Mouse (Mus musculus): Measurements from ENCODE around the gene Zfp296.

The Zfp296 gene

DNA sequence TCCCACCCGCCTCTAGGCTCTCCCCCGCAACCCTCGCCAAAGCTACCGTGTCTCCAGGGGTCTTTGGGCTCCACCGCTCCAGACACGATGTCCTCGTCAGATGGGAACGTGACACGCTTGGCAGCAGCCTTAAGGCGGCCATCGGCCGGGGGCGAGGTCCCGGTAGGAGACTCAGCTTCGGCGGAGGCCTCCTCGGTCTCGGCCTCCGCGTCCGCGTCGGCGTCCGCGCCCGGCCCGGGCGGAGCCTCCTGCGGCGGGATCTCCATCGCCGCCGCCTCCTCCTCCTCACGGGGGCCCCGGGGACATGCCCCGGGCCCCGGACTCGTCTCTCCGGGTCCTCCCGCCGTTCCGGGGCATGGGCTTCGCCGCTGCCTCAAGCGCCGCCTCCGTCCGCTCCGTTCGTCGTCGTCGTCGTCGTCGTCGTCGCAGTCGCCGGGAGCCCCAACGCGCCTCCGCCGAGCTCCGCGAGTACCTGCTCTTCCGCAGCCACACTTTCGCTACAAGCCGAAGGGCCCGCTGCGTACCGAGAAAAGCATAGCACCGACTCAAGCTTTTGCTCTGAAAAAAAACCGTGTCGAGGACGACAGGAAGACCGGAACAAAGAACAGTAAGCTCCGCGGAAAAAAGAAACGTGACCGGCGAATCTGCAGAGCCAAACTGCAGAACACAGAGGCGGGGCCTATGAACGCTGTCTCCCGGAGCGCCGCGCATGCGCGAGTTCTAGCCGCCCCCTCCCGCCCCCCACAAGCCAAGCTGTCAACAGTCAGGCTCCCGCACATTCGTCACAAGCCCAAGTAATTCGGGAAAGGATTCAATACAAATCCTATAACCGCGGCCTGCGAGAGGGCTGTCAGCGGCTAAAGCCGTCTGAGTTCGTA, 15.1 kb upstream of the Zfp296 start:
- DNase-seq (ENCODE audit: low read depth, low spot score): peak; percentile 98

DNA sequence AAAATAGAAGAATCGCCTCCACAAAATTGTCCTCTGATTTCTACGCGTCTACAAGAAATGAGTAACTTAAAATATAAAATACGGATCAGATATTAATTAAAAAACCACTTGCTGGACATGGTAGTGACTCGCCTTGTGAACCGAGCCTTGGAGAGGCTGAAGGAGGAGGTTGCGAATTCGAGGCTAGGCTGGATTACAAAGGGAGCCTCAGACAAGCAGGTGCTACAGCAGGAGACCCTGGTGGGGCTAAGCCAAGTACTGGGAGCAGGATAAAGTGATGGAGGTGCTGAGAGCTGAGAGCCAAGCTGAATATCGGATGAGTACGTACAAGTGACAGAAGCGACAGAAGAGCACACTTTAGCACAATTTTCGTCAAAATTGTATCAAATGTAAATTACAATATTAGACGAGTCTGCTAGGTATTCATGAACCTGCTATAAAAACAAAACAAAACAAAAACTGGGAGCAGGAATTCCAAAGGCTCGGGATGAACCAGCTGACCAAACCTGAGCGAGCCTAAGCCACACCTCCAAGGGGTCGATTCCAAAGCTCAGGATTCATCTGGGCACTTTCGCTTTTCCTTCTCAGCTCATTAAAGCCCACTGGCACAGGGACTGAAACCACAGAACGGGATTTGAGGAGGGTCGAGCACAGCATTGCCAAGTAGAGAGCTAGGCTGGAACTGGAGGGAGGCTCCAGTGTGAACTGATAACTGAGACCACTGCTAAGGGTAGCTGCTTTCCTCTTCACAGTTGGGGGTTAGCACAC, 14.3 kb upstream of the Zfp296 start, which contains the start of gene Ppp1r37:
Gene Ppp1r37 (minus strand): TSS at position 434 of the 768 bp plus-strand sequence.
- DNase-seq (ENCODE audit: low read depth, low spot score): peak; percentile 46

DNA sequence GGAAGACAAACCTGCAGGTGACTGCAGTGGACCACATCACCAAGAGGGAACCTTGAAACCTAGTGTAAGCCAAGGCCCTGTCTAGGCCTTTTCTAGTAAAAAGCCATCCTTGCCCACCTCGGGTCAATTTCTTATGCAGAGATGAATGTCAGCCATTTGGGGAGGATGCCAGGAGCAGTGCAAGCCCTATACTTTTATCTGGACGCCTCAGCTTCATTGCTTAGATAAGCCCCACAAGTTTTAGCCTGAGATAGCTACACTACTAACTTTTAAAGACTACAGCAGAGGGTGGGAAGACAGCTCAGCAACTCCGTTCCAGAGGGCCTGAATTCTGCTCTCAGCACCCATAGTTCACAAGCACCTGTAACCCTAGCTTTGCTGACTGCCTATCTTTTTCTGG, 13.2 kb upstream of the Zfp296 start:
- DNase-seq (ENCODE audit: low read depth, low spot score): no peak

DNA sequence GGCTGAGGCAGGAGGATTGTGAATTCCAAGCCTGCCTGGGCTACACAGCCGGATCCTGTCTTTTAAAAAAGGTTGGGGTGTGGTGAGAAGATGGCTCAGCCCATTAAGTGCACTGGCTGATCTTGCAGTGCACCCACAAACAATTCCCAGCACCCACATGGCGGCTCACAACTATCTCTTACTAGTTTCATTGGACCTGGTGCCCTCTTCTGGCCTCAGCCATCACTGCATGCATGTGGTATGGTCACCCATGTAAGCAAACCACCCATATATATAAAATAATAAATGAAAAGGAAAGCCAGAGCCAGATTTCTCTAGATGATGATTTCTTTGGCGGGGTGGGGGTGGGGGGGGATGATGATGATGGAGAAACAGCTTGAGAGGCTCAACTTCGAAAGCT, 12.6 kb upstream of the Zfp296 start:
- DNase-seq (ENCODE audit: low read depth, low spot score): no peak

DNA sequence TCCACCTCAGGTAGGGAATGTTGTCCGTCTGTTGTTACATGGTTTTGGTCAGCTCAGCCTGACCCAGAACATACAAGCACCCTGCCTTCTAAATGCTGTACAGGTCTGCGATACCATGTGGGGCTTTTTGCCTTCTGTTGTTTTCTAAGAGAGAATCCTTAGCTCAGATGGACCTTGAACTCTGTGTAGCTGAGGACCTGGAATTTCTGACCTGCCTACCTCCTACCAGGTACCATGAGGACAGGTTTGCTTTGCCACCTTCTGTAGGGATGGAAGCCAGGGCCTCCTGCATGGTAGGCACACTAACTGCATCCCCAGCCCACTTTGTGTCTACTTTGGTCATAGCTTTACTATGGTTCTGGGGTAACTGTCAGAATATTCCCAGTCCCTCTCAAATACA, 11.3 kb upstream of the Zfp296 start:
- no peak for DNase-seq (ENCODE audit: low read depth, low spot score)

DNA sequence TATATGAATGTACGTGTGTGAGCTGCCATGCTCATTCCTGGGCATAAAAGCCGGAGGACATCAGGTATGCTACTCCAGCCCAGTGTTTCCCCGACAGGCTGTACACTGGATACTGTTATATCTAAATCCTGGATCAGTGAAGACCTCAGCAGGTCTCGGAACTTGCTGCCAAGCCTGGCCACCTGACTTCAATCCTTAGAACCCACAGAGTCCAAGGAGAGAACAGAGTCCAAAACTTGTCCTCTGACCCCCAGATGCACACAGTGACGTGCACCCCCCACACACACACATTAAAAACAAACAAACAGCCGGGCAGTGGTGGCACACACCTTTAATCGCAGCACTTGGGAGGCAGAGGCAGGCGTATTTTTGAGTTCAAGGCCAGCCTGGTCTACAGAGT, 9.7 kb upstream of the Zfp296 start:
- no peak for DNase-seq (ENCODE audit: low read depth, low spot score)

DNA sequence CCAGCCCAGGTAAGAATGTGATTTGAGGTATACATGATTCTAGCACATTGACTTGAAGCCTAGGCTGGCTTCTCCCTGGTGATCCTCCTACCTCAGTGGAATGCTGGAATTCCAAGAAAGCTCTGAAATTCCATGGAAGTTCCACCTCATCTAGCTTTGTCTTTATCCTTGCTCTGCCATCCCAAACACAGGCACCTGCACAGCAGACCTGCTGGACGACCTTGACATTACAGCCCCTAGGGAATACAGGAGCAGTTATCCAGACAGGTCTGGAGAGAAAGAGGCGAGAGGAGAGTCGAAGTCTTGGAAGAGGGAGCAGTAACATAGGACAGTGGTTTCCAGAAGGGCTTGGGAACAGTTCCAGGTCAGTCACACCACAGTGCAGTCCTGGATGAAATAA, 7.4 kb upstream of the Zfp296 start:
- no peak for DNase-seq (ENCODE audit: low read depth, low spot score)

DNA sequence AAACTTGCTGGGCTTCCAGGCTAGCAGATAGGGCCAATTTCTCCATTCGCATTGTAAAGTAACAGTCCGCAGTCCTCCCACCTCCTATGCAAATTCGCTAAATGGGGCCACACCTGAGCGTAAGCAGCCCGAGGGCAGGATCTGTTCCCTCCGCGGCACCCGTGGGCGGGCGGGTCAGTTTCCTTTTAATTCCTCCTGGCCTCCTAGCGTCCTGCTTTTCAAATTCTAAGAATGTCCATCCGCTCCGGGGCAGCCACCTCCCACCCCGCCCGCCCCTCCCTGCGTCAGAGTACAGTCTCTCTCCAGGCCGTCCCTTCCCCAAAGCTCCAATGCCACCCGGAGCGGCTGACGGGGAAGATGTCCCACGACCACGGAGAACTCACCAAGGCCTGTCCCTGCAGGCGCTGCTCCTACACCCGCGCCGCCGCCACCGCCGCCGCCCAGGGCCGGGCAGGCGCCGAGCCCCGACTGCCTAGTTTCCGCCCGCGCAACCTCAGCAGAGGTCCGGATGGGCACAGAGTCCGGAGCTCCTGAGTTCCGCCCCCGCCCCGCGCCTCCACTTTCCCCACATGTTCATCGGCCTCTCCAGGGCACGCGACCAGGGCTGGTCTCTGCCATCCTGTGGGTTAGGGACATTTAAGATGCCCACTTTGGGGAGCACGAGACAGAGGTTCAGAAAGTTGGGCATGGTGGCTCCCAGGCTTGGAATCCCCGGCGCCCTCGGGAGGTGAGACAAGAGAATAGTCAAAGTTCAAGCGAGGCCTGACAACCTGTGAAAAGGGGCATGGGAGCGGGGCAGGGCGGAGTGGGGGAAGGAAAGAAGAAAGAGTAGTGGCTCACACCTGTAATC, 3.9 kb upstream of the Zfp296 start:
- DNase-seq (ENCODE audit: low read depth, low spot score): peak; percentile 89

DNA sequence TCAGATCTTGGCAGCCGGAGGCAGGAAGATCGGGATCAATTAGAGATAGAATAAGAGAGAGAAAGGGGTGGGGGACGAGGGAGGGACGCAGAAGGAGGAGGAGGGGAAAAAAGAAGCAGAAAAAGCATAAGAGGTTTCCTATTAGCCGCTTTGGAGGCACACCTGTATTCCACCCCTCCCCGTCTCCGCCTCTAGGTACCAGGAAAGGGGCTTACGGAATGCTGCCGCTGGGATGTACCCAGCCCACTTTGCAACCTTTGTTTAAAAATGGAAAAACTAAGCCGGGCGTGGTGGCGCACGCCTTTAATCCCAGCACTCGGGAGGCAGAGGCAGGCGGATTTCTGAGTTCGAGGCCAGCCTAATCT, 3.3 kb upstream of the Zfp296 start:
- DNase-seq (ENCODE audit: low read depth, low spot score): no peak

DNA sequence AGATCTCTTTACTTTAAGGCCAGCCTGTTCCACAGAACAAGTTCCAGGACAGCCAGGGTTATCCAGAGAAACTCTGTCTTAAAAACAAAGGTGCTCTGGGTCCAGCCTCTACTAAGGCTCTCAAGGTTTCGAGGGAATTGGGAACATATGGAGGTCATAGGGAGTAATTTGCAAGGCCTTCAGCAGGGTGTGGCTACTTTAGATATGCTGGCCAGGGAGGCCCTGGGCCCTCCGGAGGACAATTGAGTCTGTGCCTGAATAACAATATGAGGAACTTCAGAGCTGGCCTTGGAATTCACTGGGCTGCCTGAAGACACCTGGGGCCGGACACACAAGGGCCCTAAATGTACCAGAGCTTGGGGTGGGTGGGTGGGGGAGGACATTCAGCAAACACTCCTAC, 1.5 kb upstream of the Zfp296 start:
- no peak for DNase-seq (ENCODE audit: low read depth, low spot score)

DNA sequence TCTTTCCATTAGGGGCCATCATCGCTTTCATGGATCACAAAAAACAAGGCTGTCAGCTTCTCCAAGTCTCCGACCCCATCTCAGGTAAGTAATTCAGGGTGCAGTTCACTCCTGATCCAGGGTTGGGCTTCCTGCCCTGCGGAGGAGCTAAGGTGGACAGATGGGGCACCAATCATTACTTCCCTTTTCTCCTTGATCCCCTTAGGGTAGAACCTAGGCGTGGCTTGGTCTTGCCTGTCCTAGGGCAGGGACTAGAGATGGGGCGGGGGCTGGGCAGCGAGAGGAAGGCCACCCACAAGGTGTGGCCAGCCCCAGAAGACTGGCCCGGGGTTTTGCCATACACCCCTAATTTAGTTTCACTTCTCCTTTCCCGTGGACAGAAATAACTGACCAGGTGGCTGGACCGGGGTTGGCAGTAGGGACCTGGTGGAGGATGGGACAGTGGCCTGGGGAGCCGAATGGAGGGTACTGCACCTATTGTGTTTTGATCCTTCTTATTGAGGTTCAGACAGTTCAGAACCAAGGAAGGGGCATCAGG, 859 bp downstream of the Zfp296 start:
- peak; percentile 70 for DNase-seq (ENCODE audit: low read depth, low spot score)

DNA sequence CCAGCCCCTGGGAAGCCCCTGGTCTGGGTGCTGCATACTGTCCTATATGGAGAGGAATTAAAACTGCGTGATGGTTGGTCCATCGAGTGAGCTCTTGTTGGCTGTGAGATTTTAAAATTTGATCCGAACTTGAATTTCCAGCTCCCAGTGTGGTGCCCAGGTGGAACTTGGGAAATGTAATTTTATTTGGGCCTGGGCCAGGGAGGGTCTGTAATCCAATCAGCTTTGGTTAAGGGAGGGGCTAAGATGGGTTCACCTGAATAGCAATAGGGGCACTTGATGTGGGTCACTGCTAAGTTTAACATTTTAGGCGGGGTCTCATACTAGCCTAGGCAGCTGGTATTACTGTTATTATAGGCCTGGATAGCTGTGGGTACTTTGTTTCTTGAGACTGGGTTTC, 1.3 kb downstream of the Zfp296 start:
- no peak for DNase-seq (ENCODE audit: low read depth, low spot score)

DNA sequence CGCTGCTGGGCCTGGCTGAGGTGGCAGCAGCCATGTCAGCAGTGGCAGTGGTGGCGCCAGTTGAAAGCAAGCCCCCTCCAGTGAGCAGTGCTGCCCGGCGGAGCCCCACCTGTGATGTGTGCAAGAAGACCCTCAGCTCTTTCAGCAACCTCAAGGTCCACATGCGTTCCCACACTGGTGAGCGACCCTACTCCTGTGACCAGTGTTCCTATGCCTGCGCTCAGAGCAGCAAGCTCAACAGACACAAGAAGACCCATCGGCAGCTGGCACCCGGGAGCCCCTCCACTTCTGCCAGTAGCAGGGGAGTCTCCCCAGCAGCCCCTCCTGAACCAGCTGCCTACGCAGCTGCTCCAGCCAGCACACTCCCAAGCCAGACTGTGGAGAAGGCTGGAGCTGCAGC, 2.7 kb downstream of the Zfp296 start:
- DNase-seq (ENCODE audit: low read depth, low spot score): no peak

DNA sequence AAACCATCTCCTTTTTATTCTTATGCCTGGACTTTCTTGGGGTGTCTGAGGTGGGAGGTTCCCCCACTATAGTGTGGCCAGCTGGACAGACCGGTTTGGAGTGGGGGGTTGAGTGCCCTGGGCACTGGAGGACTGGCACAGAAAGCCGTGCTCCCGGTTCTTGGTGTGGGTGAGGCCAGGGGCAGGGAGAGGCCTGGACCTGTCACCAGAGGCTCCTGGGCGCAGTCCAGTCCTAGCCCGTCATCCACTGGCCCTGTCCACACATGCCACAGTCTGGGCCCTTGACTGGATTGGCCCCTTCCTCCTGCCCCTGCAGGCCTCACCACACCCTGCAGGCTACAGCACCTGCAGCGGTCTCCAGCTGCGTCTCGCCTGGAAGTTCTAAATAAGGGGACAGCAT, 3.5 kb downstream of the Zfp296 start:
- DNase-seq (ENCODE audit: low read depth, low spot score): no peak

DNA sequence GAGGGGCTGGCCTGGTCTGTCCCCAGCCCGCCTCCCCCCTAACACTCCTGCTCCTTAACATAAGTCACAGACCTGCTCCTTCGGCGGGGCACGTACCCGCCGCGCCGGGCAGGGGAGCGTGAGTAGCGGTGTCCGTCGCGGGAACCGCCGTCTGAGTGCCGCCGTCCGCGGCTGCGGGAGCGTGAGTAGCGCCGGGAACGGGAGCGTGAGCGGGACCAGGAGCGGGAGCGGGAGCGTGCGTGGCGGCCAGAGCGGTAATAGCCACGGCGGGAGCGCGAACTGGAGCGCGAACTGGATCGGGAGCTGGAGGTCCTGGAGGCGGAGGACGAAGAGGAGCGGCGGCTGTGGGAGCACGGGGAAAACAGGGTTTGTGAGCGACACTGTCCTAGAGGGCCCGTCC, 9.2 kb downstream of the Zfp296 start:
- DNase-seq (ENCODE audit: low read depth, low spot score): no peak

DNA sequence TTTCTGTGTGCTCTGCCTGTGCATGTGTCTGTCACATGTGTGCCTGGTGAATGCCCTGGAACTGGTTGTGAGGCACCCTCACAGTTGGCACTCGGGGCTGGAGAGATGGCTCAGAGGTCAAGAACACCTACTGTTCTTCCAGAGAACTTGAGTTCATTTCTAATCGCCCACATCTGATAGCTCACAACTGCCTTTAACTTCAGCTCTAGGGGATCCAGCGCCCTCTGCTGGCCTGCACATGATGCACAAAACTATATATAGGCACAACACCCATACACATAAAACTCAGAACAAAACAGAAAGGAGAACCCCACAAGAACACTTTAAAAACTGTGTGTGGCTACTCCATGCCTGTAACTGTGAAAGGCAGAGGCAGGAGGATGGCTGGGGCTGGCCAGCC, 12.1 kb downstream of the Zfp296 start:
- peak; percentile 69 for DNase-seq (ENCODE audit: low read depth, low spot score)

DNA sequence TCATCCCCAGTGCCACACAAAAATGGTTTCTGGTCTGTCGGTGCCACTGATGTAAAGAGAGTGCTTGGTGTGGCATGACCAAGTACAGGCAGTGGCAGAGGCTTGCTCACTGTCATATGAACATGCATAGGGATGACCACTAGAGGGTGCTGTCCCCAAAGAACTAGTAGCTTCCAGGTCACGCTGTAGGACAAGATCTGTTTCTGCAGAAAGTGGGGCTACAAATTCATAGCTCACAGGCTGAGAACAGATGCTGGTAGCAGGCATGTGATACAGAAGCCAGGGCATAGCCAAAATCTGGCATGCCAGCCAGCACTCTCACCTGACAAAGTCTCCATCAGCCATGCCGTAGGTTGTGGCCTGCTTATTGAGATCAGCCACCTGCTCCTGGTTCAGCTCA, 12.8 kb downstream of the Zfp296 start:
- DNase-seq (ENCODE audit: low read depth, low spot score): peak; percentile 97

DNA sequence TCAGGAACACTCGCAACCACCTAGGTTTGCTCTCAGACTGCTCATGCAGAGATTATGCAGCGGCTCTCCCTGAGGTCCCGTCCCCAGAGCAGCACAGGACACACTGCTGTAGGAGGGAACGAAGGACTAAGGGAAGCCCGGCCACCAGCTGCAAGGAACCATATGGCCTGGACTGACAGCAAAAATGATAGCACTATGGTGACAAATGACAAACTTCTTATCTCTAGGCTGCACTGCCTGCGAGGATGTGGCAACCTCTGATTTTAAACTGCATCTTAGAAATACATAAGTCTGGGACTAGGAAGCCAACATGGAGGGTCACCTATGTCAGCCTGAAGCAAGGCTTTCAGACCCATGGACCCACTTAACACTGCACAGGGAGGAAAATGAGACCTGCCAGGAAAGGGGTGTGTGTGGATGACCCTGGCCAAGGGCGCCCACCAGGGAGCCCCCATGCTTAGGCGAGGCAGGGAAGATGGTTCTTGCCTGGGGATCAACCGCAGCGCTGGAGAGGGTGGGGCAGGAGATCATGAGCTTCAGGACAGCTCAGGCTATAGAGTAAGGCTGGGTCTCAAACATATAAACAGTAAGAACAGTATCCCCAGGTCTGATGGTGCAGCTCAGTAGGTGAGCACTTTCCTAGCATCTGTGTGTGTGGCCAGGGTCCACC, 16.1 kb downstream of the Zfp296 start:
- DNase-seq (ENCODE audit: low read depth, low spot score): no peak

DNA sequence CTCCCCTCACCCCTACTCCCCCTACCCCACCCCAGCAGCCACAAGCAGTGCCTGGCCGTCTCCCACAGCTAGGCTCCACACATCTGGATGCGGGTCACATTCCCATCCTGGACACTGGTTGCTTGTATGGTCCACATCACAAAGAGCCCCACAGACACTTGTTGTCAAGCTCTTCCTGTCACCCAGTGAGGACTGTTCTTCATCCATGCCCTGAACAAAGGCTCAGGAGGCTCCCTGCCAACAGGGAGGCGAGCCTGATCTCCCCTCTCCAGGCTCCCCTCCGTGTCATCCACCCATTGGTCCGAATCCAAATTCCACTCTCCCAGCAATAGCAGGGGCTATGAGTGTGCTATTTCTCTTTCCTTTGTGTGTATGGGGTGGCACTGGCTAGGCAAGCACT, 23.5 kb downstream of the Zfp296 start:
- DNase-seq (ENCODE audit: low read depth, low spot score): peak; percentile 96

DNA sequence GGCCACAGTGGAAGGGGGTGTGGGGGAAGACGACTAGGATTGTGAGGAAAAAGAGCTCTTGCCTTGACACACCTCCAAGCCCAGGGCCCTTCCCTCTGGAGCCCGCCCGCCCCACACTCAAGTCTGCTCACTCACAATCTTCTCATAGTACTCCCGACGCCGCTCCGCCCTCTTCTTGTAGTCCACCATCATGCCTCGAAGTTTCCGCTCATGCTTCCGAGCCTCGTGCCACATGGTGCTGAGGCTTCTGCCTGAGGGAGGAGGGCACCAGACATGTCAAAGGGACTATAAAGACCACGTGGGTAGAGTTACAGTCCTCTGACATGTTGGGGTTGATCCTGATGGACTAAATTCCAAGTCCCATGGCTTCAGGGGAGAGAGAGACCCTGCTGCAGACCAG, 26.0 kb downstream of the Zfp296 start:
- DNase-seq (ENCODE audit: low read depth, low spot score): no peak

All from brain, adult 2 months (tissue).